Mouse (Mus musculus): ENCODE measurements around the gene Kank2.

Gene Kank2

GRCm38 (mm10) chr9:21751347-21751746, 47.2 kb downstream of the Kank2 start:
- DNase-seq (ENCODE audit: inconsistent ontology term): peak; percentile 96

GRCm38 (mm10) chr9:21750370-21750769, 48.2 kb downstream of the Kank2 start:
- no peak for DNase-seq (ENCODE audit: inconsistent ontology term)

GRCm38 (mm10) chr9:21749382-21750118, 49.0 kb downstream of the Kank2 start:
- no peak for DNase-seq (ENCODE audit: inconsistent ontology term)

- DNase-seq (ENCODE audit: inconsistent ontology term): no peak
Measured at GRCm38 (mm10) chr9:21748491-21748890, 50.1 kb downstream of the Kank2 start.

GRCm38 (mm10) chr9:21748033-21748432, 50.5 kb downstream of the Kank2 start:
- DNase-seq (ENCODE audit: inconsistent ontology term): no peak

GRCm38 (mm10) chr9:21747238-21747774, 51.2 kb downstream of the Kank2 start:
- DNase-seq (ENCODE audit: inconsistent ontology term): no peak

- no peak for DNase-seq (ENCODE audit: inconsistent ontology term)
Measured at GRCm38 (mm10) chr9:21741514-21741913, 57.0 kb downstream of the Kank2 start.

- no peak for DNase-seq (ENCODE audit: inconsistent ontology term)
Measured at GRCm38 (mm10) chr9:21740427-21740826, 58.1 kb downstream of the Kank2 start.

- no peak for DNase-seq (ENCODE audit: inconsistent ontology term)
Measured at GRCm38 (mm10) chr9:21738776-21739175, 59.8 kb downstream of the Kank2 start.

GRCm38 (mm10) chr9:21737188-21737587, 61.4 kb downstream of the Kank2 start:
- no peak for DNase-seq (ENCODE audit: inconsistent ontology term)

- DNase-seq (ENCODE audit: inconsistent ontology term): no peak
Measured at GRCm38 (mm10) chr9:21736580-21736979, 62.0 kb downstream of the Kank2 start.

- no peak for DNase-seq (ENCODE audit: inconsistent ontology term)
Measured at GRCm38 (mm10) chr9:21735126-21735525, 63.4 kb downstream of the Kank2 start.

GRCm38 (mm10) chr9:21733989-21734388, 64.6 kb downstream of the Kank2 start:
- no peak for DNase-seq (ENCODE audit: inconsistent ontology term)

GRCm38 (mm10) chr9:21733446-21733845, 65.1 kb downstream of the Kank2 start:
- DNase-seq (ENCODE audit: inconsistent ontology term): no peak

GRCm38 (mm10) chr9:21732288-21732687, 66.3 kb downstream of the Kank2 start:
- no peak for DNase-seq (ENCODE audit: inconsistent ontology term)

GRCm38 (mm10) chr9:21729264-21729663, 69.3 kb downstream of the Kank2 start:
- DNase-seq (ENCODE audit: inconsistent ontology term): peak; percentile 61

- no peak for DNase-seq (ENCODE audit: inconsistent ontology term)
Measured at GRCm38 (mm10) chr9:21728261-21728832, 70.2 kb downstream of the Kank2 start.

- no peak for DNase-seq (ENCODE audit: inconsistent ontology term)
Measured at GRCm38 (mm10) chr9:21726218-21726975, 72.1 kb downstream of the Kank2 start.

GRCm38 (mm10) chr9:21725224-21726121, 73.1 kb downstream of the Kank2 start:
- no peak for DNase-seq (ENCODE audit: inconsistent ontology term)

- peak; percentile 97 for DNase-seq (ENCODE audit: inconsistent ontology term)
Measured at GRCm38 (mm10) chr9:21724147-21724536, 74.4 kb downstream of the Kank2 start.

GRCm38 (mm10) chr9:21723377-21724146, 75.0 kb downstream of the Kank2 start, which contains the start of gene Ldlr:
Gene Ldlr, plus strand, starts transcription at chr9:21723483.
- DNase-seq (ENCODE audit: inconsistent ontology term): peak; percentile 94

Measured in Muller cell, postnatal 12 days (primary cell).